Mouse (Mus musculus): ENCODE data around the gene Nox1.

- TF ChIP-seq MAFK (IDR thresholded peaks at IDR 0.05; ENCODE audit: insufficient read depth, low read depth, low read length) (no peak), ZNF384 (IDR thresholded peaks at IDR 0.05; ENCODE audit: low read depth, low read length) (no peak), CHD2 (IDR thresholded peaks at IDR 0.05; ENCODE audit: low read depth, low read length) (no peak), ZC3H11A (IDR thresholded peaks at IDR 0.05; ENCODE audit: borderline replicate concordance, low read depth, low read length) (no peak)
These were observed 105.3 kb downstream of the Nox1 start for GRCm38 (mm10) chrX:134116417-134116816.
